Comparison of ENCODE assay signal across 11 mouse cellular contexts in the genomic region with DNA sequence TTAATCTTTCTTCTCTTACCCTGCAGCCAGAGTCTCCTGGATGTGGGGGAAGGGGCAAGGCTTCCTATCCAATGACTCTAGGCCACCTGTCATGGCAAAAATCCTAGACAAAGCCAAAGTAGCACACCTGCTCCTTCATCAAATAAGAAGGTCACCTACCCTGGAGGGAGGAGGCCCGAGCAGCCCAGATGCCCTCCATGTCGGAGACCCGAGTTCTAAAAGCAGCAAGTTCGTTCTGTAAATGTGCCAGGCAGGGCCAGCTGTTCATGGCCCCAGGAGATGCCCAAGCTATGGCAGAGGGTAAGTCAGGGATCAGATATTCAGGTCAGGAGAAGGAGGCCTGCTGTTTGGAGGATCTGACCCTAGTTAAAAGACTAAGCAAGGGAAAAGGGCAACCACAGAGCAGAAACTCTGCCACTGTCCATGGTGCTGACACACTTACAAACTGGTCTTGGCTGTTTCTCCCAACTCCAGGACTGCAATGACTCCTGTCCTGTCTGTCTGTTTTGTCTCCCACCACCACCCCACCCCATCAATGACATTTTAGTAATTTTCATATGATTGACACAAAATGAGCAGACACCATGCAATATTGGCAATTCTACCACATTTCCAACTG.
DNase-seq lines count a peak whose midpoint lies in the region; ATAC-seq and TF ChIP-seq lines count a peak whose summit lies in the region.
"Had no signal": no experiment of that assay in that cellular context is flagged by ENCODE, and none has a peak within 500 bp of the region (broad histone marks: within the 10 kb centered on the region; RNA-seq: fewer than 3 reads in every experiment).

No protein-coding gene starts in this region.

- H3K27ac ChIP-seq in limb, embryonic 14.5 days (replicated peaks; ENCODE audit: low read depth, low read length) = no peak overlapping the region
- H3K27ac ChIP-seq: embryonic facial prominence, embryonic 12.5 days had no signal

- no peak overlapping the region for H3K9ac ChIP-seq in limb, embryonic 14.5 days (ENCODE audit: low read depth, low read length, severe bottlenecking)
- H3K9ac ChIP-seq: embryonic facial prominence, embryonic 12.5 days had no signal

- H3K27me3 ChIP-seq in limb, embryonic 14.5 days (ENCODE audit: control insufficient read depth, insufficient read depth, low read length) = no peaks in the 10 kb centered on the region
- H3K27me3 ChIP-seq: embryonic facial prominence, embryonic 12.5 days had no signal

- no peaks in the 10 kb centered on the region for H3K9me3 ChIP-seq in limb, embryonic 14.5 days (ENCODE audit: control insufficient read depth, low read length)
- H3K9me3 ChIP-seq: embryonic facial prominence, embryonic 12.5 days had no signal

- peak; percentile 50 for DNase-seq in cerebellum, adult 11-12 months
- no peak for DNase-seq in cerebellum, postnatal 14 days
- peak; percentile 12 for DNase-seq in lung, postnatal 14 days
- no peak for DNase-seq in lung, postnatal 36 days
- peak; percentile 60 for DNase-seq in cerebellum, adult 9-11 months
- DNase-seq in limb, embryonic 14.5 days (ENCODE audit: low spot score) = peak; percentile 83
- DNase-seq in frontal cortex, postnatal 14 days (ENCODE audit: low spot score in 2 of 2) = no peak
- DNase-seq in layer of hippocampus, postnatal 25 days (ENCODE audit: extremely low spot score in 1 of 2, low spot score in 1 of 2) = no peak
- DNase-seq: left cerebral cortex, postnatal 4 days had no signal

- no peak overlapping the region for H3K4me2 ChIP-seq in limb, embryonic 14.5 days (replicated peaks; ENCODE audit: low read depth, low read length, severe bottlenecking)
- H3K4me2 ChIP-seq: embryonic facial prominence, embryonic 12.5 days; heart, embryonic 11.5 days had no signal

- H3K36me3 ChIP-seq in limb, embryonic 14.5 days (ENCODE audit: control insufficient read depth, insufficient read depth, low read length) = no peaks in the 10 kb centered on the region
- H3K36me3 ChIP-seq: embryonic facial prominence, embryonic 12.5 days had no signal

- no peak overlapping the region for H3K4me3 ChIP-seq in limb, embryonic 14.5 days (replicated peaks; ENCODE audit: low read length)
- H3K4me3 ChIP-seq: embryonic facial prominence, embryonic 12.5 days had no signal

- no peak for TF ChIP-seq POLR2A in limb, embryonic 14.5 days (IDR thresholded peaks at IDR 0.05; ENCODE audit: borderline replicate concordance, extremely low read depth, insufficient read depth, insufficient read length)

- no peaks in the 10 kb centered on the region for H3K4me1 ChIP-seq in limb, embryonic 14.5 days (ENCODE audit: control insufficient read depth, insufficient read depth, low read length)
- H3K4me1 ChIP-seq: embryonic facial prominence, embryonic 12.5 days had no signal

- no peak for ATAC-seq in limb, embryonic 14.5 days (ENCODE audit: low FRiP score, low read depth)

- WGBS in limb, embryonic 14.5 days = 88% methylated on average over 4 of the region's 4 CpGs

Comparison
In these comparisons a context has a peak if more than half of its experiments do, and no peak if none do; other contexts are left out.
1. DNase-seq: peak in cerebellum, adult 11-12 months (single experiment), lung, postnatal 14 days (single experiment), cerebellum, adult 9-11 months (single experiment) and limb, embryonic 14.5 days (single experiment); none in cerebellum, postnatal 14 days (0 of 2), lung, postnatal 36 days (single experiment), frontal cortex, postnatal 14 days (0 of 2) and layer of hippocampus, postnatal 25 days (0 of 2).